Mouse (Mus musculus) midbrain, postnatal 0 days (tissue): Measurements from ENCODE around the gene Hist1h4f. TPM values are rescaled to one million over a fixed set of nuclear protein-coding genes. Genes with fewer than 3 reads are reported as not detected.
"Not testable (repeated sequence)": the region's sequence is repeated elsewhere in the genome, so short reads cannot be mapped to it uniquely, and the experiment has no call there.

Source experiments
- ATAC-seq: fragments of 200-750 bp; cut with Nextera tagmentation; 2 replicates; pipeline ENCODE4 v1.8.0; 2017; ENCODE audit warnings: moderate number of reproducible peaks, mild to moderate bottlenecking, moderate TSS enrichment, moderate library complexity; ENCODE audit not compliant: low FRiP score
- DNase-seq: peaks from one replicate; pipeline ENCODE4 v3.0.0-alpha.2; 2015; ENCODE audit warnings: low spot score
- H3K27ac ChIP-seq: fragments of 300-500 bp; sonication (generic); 2 replicates; pipeline ENCODE4 v1.5.1; 2014; ENCODE audit warnings: low read depth, mild to moderate bottlenecking, low read length, mixed read lengths
- H3K27me3 ChIP-seq: fragments of 300-500 bp; sonication (generic); 2 replicates; pipeline ENCODE4 v1.6.1; 2014; ENCODE audit warnings: low read length, control low read depth, mixed read lengths; ENCODE audit not compliant: insufficient read depth
- H3K36me3 ChIP-seq: fragments of 300-500 bp; sonication (generic); 2 replicates; pipeline ENCODE4 v1.6.1; 2014; ENCODE audit warnings: low read length, control low read depth, mixed read lengths; ENCODE audit not compliant: insufficient read depth
- H3K4me1 ChIP-seq: fragments of 300-500 bp; sonication (generic); 2 replicates; pipeline ENCODE4 v1.6.1; 2014; ENCODE audit warnings: mild to moderate bottlenecking, control low read depth, antibody characterized with exemption, low read length, mixed read lengths; ENCODE audit not compliant: insufficient read depth
- H3K4me2 ChIP-seq: fragments of 300-500 bp; sonication (generic); 2 replicates; pipeline ENCODE4 v1.6.1; 2014; ENCODE audit warnings: low read depth, mild to moderate bottlenecking, low read length, mixed read lengths; ENCODE audit not compliant: poor library complexity, severe bottlenecking
- H3K4me3 ChIP-seq: fragments of 300-500 bp; sonication (generic); 2 replicates; pipeline ENCODE4 v1.5.1; 2014; ENCODE audit warnings: low read depth, mild to moderate bottlenecking, low read length, moderate library complexity
- H3K9ac ChIP-seq: fragments of 300-500 bp; sonication (generic); replicated peaks from 2 replicates; pipeline ENCODE4 v1.6.1; 2014; ENCODE audit warnings: mild to moderate bottlenecking, low read length, moderate library complexity, mixed read lengths; ENCODE audit not compliant: poor library complexity, severe bottlenecking
- H3K9me3 ChIP-seq: fragments of 300-500 bp; sonication (generic); 2 replicates; pipeline ENCODE4 v1.6.1; 2016; ENCODE audit warnings: low read length, control low read depth
- CTCF ChIP-seq: IDR thresholded peaks from 2 replicates; pipeline ENCODE4 v1.5.1; 2016; ENCODE audit warnings: antibody characterized with exemption, mild to moderate bottlenecking
- WGBS: fragments of 180-500 bp; shearing (Covaris S2); extraction: QIAGEN DNeasy Blood & Tissue Kit; methylation state at CpG from one replicate; pipeline ENCODE4 v1.1.7; 2014; 5-methylcytosine and 5-hydroxymethylcytosine counted together
- polyA plus RNA-seq: library from polyadenylated mRNA; unstranded; fragments of >200 nt; fragmentation: Nextera tagmentation; extraction: Ambion mirVana; gene quantifications from 2 replicates; pipeline ENCODE4 v1.2.1, GENCODE M21; 2015
- total RNA-seq: library from RNA; depleted of rRNA; stranded (reverse); fragments of >200 nt; gene quantifications from 2 replicates; pipeline ENCODE4 v1.2.3, GENCODE M21; 2014; rRNA removed

Hist1h4f gene
- 684 and 753 TPM in 2 replicates for total RNA-seq
- polyA plus RNA-seq = not detected in 2 replicates

DNA sequence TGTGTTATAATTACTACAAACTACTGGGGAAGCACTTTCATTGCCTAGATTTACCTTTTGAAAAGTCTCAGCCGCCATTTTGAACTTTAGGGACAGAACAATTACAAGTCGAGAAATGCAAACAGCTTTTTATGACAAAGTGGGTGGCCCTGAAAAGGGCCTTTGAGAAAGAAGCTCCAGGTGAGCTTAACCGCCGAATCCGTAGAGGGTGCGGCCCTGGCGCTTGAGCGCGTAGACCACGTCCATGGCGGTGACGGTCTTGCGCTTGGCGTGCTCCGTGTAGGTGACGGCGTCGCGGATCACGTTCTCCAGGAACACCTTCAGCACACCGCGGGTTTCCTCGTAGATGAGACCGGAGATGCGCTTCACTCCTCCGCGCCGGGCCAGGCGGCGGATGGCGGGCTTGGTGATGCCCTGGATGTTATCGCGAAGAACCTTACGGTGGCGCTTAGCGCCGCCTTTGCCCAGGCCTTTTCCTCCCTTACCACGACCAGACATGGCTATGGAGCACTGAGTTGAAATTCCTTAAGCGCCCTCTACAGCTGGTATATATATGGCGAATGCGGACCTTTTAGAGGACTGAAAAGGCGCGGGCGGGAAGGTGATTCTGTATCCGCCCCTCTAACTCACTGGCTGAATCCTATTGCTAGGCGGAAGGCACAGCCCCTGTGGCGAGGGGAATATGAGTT is at the start of gene Hist1h4f:
Gene Hist1h4f (minus strand): TSS at position 503 of the 689 bp plus-strand sequence.
- peak within 1 kb of the TSS; percentile 42 for H3K4me3 ChIP-seq
- WGBS = under 1% methylated on average over 42 of the region's 47 CpGs
- not testable (repeated sequence) for H3K27me3 ChIP-seq, H3K4me1 ChIP-seq, H3K36me3 ChIP-seq, H3K9me3 ChIP-seq
- peak; percentile 74 for TF ChIP-seq CTCF
- peak within 1 kb of the TSS; percentile 39 for H3K9ac ChIP-seq
- peak; percentile 92 for ATAC-seq
- H3K4me2 ChIP-seq = peak within 1 kb of the TSS; percentile 59
- peak within 1 kb of the TSS; percentile 77; the same call in 1 of the 2 replicates for H3K27ac ChIP-seq
- peak; percentile 97 for DNase-seq

DNA sequence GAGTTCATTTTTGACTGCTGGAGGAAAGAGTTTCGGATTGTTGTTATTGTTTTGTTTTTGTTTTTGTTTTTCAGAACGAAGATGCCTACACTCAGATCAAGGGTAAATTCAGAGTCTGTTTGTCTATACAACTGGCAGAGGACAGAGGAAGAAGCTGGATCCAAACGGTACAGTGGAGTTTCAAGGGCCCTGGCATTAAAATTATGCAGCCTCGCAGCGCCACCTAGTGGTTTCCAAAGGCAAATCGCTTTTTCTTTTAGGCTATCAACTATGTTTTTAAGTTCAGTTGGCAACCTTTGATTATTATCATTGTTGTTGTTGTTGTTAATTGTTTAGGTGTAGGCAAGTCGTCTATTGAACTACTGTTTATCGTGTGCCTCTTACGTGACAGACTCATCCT is 46.5 kb upstream of the Hist1h4f start:
- Histone ChIP-seq H3K4me1 (no peaks in the 10 kb centered on the region), H3K4me2 (no peak overlapping the region), H3K27me3 (no peaks in the 10 kb centered on the region), H3K9me3 (no peaks in the 10 kb centered on the region), H3K36me3 (no peaks in the 10 kb centered on the region), H3K9ac (no peak overlapping the region), H3K27ac (no peak overlapping the region), H3K4me3 (no peak overlapping the region)
- no peak for ATAC-seq
- DNase-seq = peak; percentile 79
- peak; percentile 88 for TF ChIP-seq CTCF
- WGBS = 6% methylated on average over 9 of the region's 9 CpGs

DNA sequence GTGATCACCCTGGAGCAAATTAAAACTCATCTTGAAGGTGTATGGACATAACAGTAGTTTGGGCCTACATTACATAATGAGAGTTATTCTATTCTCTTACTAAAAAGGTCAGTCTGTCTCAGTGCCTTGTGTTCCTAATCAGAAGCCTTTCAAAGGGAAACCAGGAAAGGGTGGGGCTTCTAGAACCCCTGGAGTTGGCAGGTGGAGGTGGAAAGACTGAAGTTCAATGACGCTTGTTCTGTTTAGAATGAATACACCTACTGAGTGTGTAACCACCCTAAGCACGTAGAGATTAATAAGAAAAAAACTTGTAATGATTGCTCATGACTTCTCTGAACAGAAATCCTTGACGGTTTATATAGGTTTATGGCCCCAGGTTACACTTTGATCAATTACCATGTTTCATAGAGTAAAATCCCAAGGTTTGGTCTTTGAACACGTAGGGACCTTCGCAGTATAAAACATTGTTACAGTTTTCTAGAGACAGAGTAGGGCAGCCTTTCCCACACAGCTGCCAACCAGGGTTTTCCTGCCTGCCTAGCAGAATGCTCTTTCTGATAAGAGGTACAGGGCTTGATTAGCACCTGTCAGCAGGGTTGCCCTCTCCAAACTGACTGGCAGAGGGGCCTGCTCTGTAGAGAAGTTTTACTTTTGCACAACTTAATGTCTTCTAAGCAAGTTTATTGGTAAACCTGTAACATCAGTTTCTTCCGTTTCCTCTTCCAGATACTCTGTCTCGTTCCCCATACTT is 44.3 kb upstream of the Hist1h4f start:
- DNase-seq = no peak
- Histone ChIP-seq H3K4me2 (no peak overlapping the region), H3K36me3 (no peaks in the 10 kb centered on the region), H3K27me3 (no peaks in the 10 kb centered on the region), H3K9me3 (no peaks in the 10 kb centered on the region), H3K4me1 (no peaks in the 10 kb centered on the region), H3K9ac (no peak overlapping the region), H3K27ac (no peak overlapping the region), H3K4me3 (no peak overlapping the region)
- no peak for TF ChIP-seq CTCF
- ATAC-seq = no peak
- 85% methylated on average over 7 of the region's 7 CpGs for WGBS

DNA sequence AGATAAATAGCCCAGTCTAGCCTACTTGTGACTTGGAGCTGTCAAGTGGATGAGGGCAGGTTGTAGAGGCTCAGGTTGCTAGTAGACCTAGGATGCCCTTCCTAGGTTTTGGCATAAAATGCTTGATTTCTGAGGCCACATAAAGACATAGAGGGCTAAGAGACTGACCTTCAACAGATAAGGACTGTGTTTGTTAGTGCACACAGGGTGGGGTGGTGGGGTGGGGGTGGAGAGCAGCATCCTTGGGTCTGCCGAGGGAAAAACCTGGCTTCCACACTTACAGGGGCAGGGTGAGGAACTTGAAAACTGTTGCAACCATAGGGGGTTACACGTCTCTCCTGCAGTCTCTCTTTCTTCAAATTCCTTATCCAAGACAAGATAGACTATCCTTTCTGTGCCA is 43.7 kb upstream of the Hist1h4f start:
- Histone ChIP-seq H3K27ac (no peak overlapping the region), H3K4me3 (no peak overlapping the region), H3K36me3 (no peaks in the 10 kb centered on the region), H3K9me3 (no peaks in the 10 kb centered on the region), H3K4me2 (no peak overlapping the region), H3K27me3 (no peaks in the 10 kb centered on the region), H3K9ac (no peak overlapping the region), H3K4me1 (no peaks in the 10 kb centered on the region)
- DNase-seq (no peak), ATAC-seq (no peak)
- 78% methylated on average over 2 of the region's 2 CpGs for WGBS
- no peak for TF ChIP-seq CTCF

DNA sequence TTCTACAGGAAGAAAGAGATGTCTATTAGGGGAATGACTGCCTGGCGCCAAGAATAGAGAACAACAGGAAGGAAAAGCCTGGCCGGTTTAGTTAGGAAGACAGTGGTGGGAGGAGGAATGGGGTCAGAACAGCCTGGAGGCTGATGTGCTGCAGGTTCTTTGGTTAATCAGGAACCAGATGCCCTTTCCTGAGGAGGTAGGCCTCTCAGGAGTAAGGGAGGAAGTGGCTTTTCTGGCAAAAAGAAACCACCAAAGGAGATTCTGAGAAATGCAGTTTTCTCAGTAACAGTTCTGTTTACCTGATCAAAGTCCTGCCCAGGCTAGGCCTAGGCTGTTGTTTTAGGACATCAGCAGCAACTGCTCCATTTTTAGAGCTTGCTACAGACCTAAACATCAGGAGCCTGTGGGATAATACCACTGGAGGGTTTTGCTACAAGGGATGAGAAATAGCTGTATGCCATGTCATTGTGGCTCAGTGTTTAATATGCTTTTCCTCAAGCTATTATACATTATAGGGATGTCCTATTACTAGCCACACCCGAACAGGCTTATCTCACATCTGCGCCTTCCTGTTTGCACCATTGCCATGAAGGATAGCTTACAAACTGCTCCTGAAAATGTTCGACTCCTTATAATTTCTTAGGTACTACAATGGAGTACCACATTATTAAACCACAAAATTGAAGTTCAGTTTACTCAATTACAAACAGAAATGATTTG is 41.8 kb upstream of the Hist1h4f start:
- H3K27ac ChIP-seq = no peak overlapping the region

More for the DNA sequence above, 41.8 kb upstream of the Hist1h4f start:
- WGBS = 89% methylated on average over 5 of the region's 5 CpGs
- no peaks in the 10 kb centered on the region for H3K4me1 ChIP-seq
- H3K9me3 ChIP-seq = no peaks in the 10 kb centered on the region
- H3K4me3 ChIP-seq = no peak overlapping the region
- H3K27me3 ChIP-seq = no peaks in the 10 kb centered on the region
- H3K9ac ChIP-seq = no peak overlapping the region
- ATAC-seq (no peak), DNase-seq (no peak)
- no peak overlapping the region for H3K4me2 ChIP-seq
- TF ChIP-seq CTCF = no peak
- H3K36me3 ChIP-seq = no peaks in the 10 kb centered on the region
